Mouse (Mus musculus) R1 (cell line): ENCODE measurements at regions not wholly inside any gene's neighbourhood (a gene's known extent, or its start where the extent isn't known, plus 50 kb on each side); places are given as distances from the start of the nearest gene placed in this dataset.

Experiments
- DNase-seq: peaks from one replicate; pipeline ENCODE4 v3.0.0-alpha.2; 2018; ENCODE audit warnings: low read depth, low spot score

DNA sequence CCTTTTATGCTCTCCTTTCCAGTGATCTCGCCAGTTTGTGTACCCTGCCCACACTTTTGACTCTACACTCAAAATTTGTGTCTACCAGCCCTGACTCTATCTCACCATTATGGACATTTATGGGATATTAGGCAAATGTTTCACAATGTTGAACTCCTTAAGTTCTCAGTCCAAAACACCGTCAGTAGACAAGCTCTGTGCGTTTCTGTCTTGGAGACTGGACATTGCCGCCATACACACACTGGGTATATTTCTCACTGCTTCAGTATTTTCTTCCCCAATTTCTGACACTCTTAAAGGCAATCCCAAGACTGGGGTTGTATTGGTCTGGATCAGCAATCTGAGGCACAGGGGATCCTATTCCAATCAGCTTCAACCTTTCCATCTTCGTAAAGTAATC is 75.6 kb downstream of the Oxgr1 start:
- DNase-seq = no peak

DNA sequence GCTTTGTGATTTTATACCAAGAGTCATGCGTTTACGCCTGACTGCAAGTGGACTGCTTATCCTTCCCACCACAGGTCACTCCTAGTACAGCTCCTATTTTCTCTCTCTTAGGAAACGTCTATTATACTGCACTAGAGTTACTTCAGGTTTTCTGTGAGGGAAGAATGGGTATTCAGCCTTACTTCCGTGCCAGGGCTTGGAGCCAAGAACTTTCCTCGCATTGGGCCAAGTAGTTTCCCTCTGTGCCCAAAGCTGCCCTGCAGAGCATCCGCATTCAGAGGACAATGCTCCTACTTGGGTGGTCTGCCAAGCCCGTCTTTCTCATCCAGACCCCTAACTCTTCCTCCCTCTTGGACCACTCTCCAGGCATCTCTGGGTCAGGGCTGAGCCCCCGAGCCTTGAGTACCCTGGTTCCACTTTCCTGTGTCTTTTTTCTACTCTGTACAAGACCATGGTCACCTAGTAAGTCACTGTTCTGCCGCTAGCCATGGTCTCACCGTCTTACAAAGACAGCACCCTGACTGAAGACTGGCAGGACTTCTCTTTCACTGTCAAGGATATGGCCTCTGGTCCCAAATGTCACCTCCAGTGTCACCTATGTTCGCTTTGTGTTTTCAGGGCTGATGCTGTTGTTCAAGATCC is 76.3 kb downstream of the Oxgr1 start:
- DNase-seq = no peak

DNA sequence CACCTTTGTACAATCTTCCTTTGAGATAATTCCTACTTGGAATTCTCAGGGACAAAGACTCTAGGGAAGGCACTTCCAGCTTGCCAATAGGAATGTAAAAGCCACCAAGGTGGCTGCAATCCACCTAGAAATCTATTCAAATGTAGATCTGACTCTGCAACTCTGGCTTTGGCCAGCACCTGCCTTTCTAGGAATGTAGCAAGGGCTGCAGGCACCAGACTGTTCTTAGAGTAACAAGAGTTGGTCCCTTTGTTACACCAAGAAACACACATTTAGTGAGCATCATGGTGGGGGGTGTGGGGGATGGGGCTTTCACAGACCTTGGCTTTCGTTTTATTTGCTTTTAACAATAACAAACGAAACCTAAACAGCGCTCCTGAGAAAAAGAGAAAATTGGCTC is 78.5 kb downstream of the Oxgr1 start:
- peak; percentile 41 for DNase-seq

GRCm38 (mm10) chr14:119953861-119954260 is 88.4 kb downstream of the Oxgr1 start:
- no peak for DNase-seq

DNA sequence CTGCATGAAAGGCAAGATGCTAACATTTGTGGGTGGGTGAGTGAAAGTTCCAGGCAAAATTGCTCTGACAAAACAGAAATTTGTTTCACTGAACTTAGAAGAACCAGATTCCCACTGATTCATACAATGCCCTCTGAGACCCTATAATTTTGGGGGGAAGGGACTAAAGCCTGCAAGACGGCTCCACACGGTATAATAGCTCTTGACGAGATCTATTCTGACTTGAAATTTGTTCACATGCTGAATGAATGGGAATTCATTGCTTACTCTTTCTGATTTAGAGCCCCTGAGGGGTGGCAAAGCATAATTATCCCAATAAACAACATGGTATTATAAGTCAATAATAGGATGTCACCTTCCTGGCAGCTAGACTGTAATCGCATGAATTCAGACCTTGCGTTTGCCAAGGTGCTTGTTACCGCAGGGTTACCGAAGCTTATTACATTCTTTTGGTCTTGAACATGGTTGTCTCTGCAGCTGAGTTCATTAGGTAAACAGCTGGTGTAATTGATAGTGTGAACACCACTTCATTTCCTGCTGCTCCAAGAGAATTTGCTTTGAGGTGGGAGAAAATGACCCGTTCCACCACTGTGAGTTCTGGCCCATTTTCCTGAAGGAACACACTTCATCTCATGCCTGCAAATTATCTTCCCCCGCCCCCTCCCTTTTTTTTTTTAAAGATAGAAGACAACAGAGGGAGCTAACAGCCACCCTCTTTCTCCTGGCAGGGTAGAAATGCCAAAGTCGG is 89.2 kb downstream of the Oxgr1 start:
- no peak for DNase-seq
